Mouse (Mus musculus) limb, embryonic 12.5 days (tissue): ENCODE measurements around the gene Ubxn7. TPM values are rescaled to one million over a fixed set of nuclear protein-coding genes. Genes with fewer than 3 reads are reported as not detected.

Experiments
- ATAC-seq: fragments of 200-750 bp; cut with Nextera tagmentation; 2 replicates; pipeline ENCODE4 v1.8.0; 2017; ENCODE audit warnings: low read depth, moderate TSS enrichment; ENCODE audit not compliant: insufficient number of reproducible peaks, insufficient read depth, low FRiP score, low TSS enrichment
- H3K27ac ChIP-seq: fragments of 300-500 bp; sonication (generic); 2 replicates; pipeline ENCODE4 v1.5.1; 2016; ENCODE audit warnings: mild to moderate bottlenecking, moderate library complexity
- H3K27me3 ChIP-seq: fragments of 300-500 bp; sonication (generic); 2 replicates; pipeline ENCODE4 v1.6.1; 2016; ENCODE audit warnings: mild to moderate bottlenecking, moderate library complexity
- H3K36me3 ChIP-seq: fragments of 300-500 bp; sonication (generic); 2 replicates; pipeline ENCODE4 v1.6.1; 2016; ENCODE audit warnings: mild to moderate bottlenecking, moderate library complexity
- H3K4me1 ChIP-seq: fragments of 300-500 bp; sonication (generic); replicated peaks from 2 replicates; pipeline ENCODE4 v1.6.1; 2016
- H3K4me2 ChIP-seq: fragments of 300-500 bp; sonication (generic); 2 replicates; pipeline ENCODE4 v1.6.1; 2016; ENCODE audit warnings: mild to moderate bottlenecking, moderate library complexity
- H3K4me3 ChIP-seq: fragments of 300-500 bp; sonication (generic); replicated peaks from 2 replicates; pipeline ENCODE4 v1.5.1; 2016; ENCODE audit warnings: mild to moderate bottlenecking
- H3K9ac ChIP-seq: fragments of 300-500 bp; sonication (generic); replicated peaks from 2 replicates; pipeline ENCODE4 v1.6.1; 2016; ENCODE audit warnings: mild to moderate bottlenecking, moderate library complexity
- H3K9me3 ChIP-seq: fragments of 300-500 bp; sonication (generic); 2 replicates; pipeline ENCODE4 v1.6.1; 2016; ENCODE audit warnings: mild to moderate bottlenecking, moderate library complexity
- WGBS: fragments of 180-500 bp; shearing (Covaris S2); methylation state at CpG from one replicate; pipeline ENCODE4 v1.1.7; 2016; 5-methylcytosine and 5-hydroxymethylcytosine counted together
- polyA plus RNA-seq: library from polyadenylated mRNA; unstranded; fragments of >200 nt; fragmentation: Nextera tagmentation; extraction: Ambion mirVana; gene quantifications from 2 replicates; pipeline ENCODE4 v1.2.1, GENCODE M21; 2016

The Ubxn7 gene
- polyA plus RNA-seq, 1 experiment from 2014 or later: 34.6 TPM

DNA sequence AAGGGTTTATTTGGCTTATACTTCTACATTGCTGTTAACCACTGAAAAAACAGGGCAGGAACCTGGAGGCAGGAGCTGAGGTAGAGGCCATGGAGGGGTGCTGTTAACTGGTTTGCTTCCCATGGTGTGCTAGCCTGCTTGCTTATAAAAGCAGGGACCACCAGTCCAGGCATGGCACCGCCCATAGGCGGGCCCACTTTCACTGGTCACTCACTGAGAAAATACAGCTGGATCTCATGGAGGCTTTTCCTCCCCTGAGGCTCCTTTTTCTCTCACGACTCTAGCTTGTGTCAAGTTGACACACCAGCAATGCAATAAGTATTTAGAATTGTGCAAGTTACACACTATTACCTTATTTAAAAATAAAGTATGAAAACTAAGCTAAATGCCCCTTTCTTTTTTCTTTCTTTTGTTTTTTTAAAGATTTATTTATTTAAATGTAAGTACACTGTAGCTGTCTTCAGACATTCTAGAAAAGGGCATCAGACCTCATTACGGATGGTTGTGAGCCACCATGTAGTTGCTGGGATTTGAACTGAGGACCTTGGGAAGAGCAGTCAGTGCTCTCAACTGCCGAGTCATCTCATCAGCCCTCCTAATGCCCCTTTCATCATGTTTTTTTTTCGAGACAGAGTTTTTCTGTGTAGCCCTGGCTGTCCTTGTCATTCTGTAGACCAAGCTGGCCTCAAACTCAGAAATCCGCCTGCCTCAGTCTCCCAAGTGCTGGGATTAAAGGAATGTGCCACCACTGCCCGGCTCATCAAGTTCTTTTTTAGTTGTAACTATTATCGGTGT, 984 bp upstream of the Ubxn7 start:
- Histone ChIP-seq H3K27ac (peak overlapping the region; percentile 56; the same call in 1 of the 2 replicates), H3K4me3 (peak overlapping the region; percentile 85), H3K9me3 (no peaks in the 10 kb centered on the region), H3K4me1 (peaks cover 3% of the 10 kb centered on the region), H3K4me2 (peak overlapping the region; percentile 58), H3K9ac (no peak overlapping the region), H3K36me3 (no peaks in the 10 kb centered on the region), H3K27me3 (no peaks in the 10 kb centered on the region)
- no peak for ATAC-seq
- 61% methylated on average over 9 of the region's 9 CpGs for WGBS

GRCm38 (mm10) chr16:32332556-32333511, 777 bp downstream of the Ubxn7 start:
- H3K4me3 ChIP-seq: peak overlapping the region; percentile 85
- H3K27ac ChIP-seq: peak overlapping the region; percentile 97
- under 1% methylated on average over 52 of the region's 54 CpGs for WGBS
- no peaks in the 10 kb centered on the region for H3K27me3 ChIP-seq
- ATAC-seq: peak; percentile 74
- H3K4me1 ChIP-seq: peaks cover 3% of the 10 kb centered on the region
- H3K36me3 ChIP-seq: no peaks in the 10 kb centered on the region
- H3K9ac ChIP-seq: peak overlapping the region; percentile 93
- H3K4me2 ChIP-seq: peak overlapping the region; percentile 58
- H3K9me3 ChIP-seq: no peaks in the 10 kb centered on the region

GRCm38 (mm10) chr16:32335146-32335545, 3.1 kb downstream of the Ubxn7 start:
- Histone ChIP-seq H3K4me2 (no peak overlapping the region), H3K27me3 (no peaks in the 10 kb centered on the region), H3K36me3 (no peaks in the 10 kb centered on the region), H3K4me3 (no peak overlapping the region), H3K27ac (no peak overlapping the region), H3K9ac (no peak overlapping the region), H3K4me1 (peaks cover 3% of the 10 kb centered on the region), H3K9me3 (no peaks in the 10 kb centered on the region)
- 91% methylated on average over 5 of the region's 5 CpGs for whole genome bisulfite sequencing
- ATAC-seq: no peak

DNA sequence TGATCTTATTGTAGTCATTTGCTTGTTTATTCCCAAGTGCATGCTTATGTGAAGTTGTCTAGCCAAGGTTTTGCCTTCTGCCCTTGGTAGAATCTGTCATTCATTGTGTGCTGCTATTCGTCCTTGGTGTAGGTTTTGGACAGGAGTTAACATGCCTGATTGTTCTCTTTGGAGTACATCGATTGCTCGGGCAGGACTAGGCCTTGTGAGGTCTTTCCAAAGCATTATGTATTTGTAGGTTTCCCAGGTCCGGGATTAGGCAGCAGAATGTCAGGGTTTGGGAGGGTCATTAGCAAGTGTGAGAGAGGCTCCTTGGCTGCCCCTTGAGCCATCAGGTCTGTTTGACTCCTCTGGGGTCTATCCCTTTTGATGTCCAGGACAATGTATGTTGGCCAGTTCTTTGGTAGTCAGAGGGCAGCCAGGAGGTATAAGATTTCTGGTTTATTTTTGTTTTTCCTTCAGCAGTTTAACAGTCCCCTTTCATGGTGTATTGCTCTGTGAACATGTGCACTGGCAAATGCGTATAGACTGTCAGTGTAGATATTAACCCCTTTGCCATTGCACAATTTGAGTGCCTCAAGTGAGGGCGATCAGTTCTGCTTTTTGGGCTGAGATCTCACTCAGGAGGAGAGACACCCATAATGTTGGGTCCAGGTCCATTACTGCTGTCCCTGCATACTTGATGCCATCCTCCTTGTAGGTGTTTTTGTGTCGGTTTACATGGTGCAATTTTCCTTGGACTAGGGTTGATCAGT, 4.1 kb downstream of the Ubxn7 start:
- Histone ChIP-seq H3K27me3 (no peaks in the 10 kb centered on the region), H3K27ac (no peak overlapping the region), H3K4me3 (no peak overlapping the region), H3K36me3 (no peaks in the 10 kb centered on the region), H3K9ac (no peak overlapping the region), H3K4me1 (peaks cover 2% of the 10 kb centered on the region), H3K9me3 (no peaks in the 10 kb centered on the region), H3K4me2 (no peak overlapping the region)
- no peak for ATAC-seq
- 77% methylated on average over 7 of the region's 7 CpGs for WGBS

- Histone ChIP-seq H3K4me2 (no peak overlapping the region), H3K9me3 (no peaks in the 10 kb centered on the region), H3K4me3 (no peak overlapping the region), H3K27ac (no peak overlapping the region), H3K4me1 (no peaks in the 10 kb centered on the region), H3K36me3 (no peaks in the 10 kb centered on the region), H3K27me3 (no peaks in the 10 kb centered on the region), H3K9ac (no peak overlapping the region)
- ATAC-seq: no peak
Measured at GRCm38 (mm10) chr16:32337001-32337400, 4.9 kb downstream of the Ubxn7 start.

DNA sequence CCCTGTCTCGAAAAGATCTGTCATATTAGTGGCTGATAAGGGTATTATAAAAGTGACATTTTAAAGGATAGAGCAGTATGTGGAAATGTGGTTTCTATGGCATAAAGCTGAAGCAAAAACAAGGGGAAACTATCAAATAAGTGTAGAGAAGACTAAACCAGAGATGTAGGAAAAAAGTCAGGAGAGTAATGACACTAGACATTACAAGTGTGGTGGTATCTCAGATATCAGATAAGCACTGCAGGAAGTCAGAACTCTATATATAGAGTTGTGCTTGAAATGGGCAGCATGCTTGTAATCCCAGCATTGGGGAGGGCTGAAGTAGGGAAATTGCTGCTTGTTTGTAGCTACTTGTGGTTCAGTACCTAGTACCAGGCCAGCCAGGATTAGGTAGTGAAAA, 8.4 kb downstream of the Ubxn7 start:
- Histone ChIP-seq H3K4me3 (no peak overlapping the region), H3K27ac (no peak overlapping the region), H3K9ac (no peak overlapping the region), H3K4me1 (peaks cover 3% of the 10 kb centered on the region), H3K9me3 (no peaks in the 10 kb centered on the region), H3K36me3 (no peaks in the 10 kb centered on the region), H3K27me3 (no peaks in the 10 kb centered on the region), H3K4me2 (no peak overlapping the region)
- 84% methylated on average over 1 of the region's 1 CpGs for WGBS
- ATAC-seq: no peak

DNA sequence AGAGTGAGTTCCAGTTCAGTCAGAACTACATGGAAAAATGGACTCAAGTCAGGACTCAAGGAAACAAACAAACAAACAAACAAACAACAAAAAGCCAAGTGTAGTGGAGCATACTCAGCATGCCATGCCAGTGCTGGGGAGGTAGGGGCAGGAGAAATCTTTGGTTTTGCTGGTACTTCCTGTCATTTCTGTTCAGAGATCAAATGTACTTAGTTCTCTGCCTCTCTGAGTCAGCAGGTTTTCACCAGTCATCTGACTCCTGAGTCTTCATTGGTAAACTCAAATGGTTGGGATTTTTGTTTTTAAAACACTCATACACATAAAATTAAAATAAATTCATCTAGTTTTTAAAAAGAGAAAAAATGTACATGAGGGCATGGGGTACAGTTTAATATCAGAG, 13.5 kb downstream of the Ubxn7 start:
- Histone ChIP-seq H3K4me2 (no peak overlapping the region), H3K27me3 (no peaks in the 10 kb centered on the region), H3K4me1 (peaks cover 5% of the 10 kb centered on the region), H3K9ac (no peak overlapping the region), H3K27ac (no peak overlapping the region), H3K4me3 (no peak overlapping the region), H3K9me3 (no peaks in the 10 kb centered on the region), H3K36me3 (no peaks in the 10 kb centered on the region)
- ATAC-seq: no peak

- no peak overlapping the region for H3K27ac ChIP-seq
- 89% methylated on average over 3 of the region's 3 CpGs for WGBS
- ATAC-seq: no peak
- no peak overlapping the region for H3K4me2 ChIP-seq
- no peaks in the 10 kb centered on the region; the same call in 1 of the 2 replicates for H3K9me3 ChIP-seq
- H3K27me3 ChIP-seq: no peaks in the 10 kb centered on the region
- peaks cover 31% of the 10 kb centered on the region for H3K36me3 ChIP-seq
- no peak overlapping the region for H3K9ac ChIP-seq
- H3K4me1 ChIP-seq: no peaks in the 10 kb centered on the region
- no peak overlapping the region for H3K4me3 ChIP-seq
Measured at GRCm38 (mm10) chr16:32350776-32351175, 18.7 kb downstream of the Ubxn7 start.

DNA sequence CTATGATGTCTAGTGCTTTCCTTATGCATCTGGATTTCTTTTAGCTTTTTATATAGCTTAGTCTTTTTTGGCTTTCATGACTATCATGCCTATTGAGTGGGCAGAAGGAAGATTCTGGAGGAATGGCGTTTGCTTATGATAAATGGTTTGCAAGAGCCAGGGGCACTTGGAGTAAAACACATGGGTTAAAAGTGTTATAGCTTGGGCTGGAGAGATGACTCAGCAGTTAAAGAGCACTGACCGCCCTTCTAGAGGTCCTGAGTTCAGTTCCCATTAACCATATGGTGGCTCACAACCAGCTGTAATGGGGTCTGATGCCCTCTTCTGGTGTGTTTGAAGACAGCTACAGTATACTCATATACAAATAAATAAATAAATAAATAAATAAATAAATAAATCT, 31.5 kb downstream of the Ubxn7 start:
- no peaks in the 10 kb centered on the region for H3K9me3 ChIP-seq
- H3K9ac ChIP-seq: no peak overlapping the region
- H3K4me1 ChIP-seq: no peaks in the 10 kb centered on the region
- no peak for ATAC-seq
- peaks cover 58% of the 10 kb centered on the region for H3K36me3 ChIP-seq
- H3K4me3 ChIP-seq: no peak overlapping the region
- WGBS: 96% methylated on average over 2 of the region's 2 CpGs
- no peaks in the 10 kb centered on the region for H3K27me3 ChIP-seq
- H3K27ac ChIP-seq: no peak overlapping the region
- H3K4me2 ChIP-seq: no peak overlapping the region

DNA sequence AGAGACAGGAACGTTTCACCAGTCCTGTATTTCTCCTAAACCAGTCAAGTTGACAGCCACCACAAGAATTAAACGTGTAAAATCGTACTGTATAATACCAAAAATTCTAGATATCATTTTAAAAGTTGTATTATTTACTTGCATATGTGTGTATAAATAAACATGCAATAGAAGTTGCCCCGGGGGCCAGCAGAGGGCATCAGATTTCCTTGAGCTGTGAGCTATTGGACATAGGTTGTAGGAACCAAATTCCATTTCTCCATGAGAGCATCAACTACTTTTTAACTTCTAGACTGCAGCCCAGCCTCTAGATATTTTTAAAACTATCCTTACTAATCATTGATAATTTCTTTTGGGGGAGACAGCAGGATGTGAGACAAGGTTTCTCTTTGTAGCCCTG, 39.3 kb downstream of the Ubxn7 start:
- no peaks in the 10 kb centered on the region for H3K4me1 ChIP-seq
- no peak overlapping the region for H3K27ac ChIP-seq
- no peaks in the 10 kb centered on the region for H3K27me3 ChIP-seq
- no peaks in the 10 kb centered on the region for H3K9me3 ChIP-seq
- peaks cover 77% of the 10 kb centered on the region for H3K36me3 ChIP-seq
- H3K9ac ChIP-seq: no peak overlapping the region
- no peak overlapping the region for H3K4me3 ChIP-seq
- WGBS: 90% methylated on average over 4 of the region's 4 CpGs
- no peak for ATAC-seq
- no peak overlapping the region for H3K4me2 ChIP-seq

DNA sequence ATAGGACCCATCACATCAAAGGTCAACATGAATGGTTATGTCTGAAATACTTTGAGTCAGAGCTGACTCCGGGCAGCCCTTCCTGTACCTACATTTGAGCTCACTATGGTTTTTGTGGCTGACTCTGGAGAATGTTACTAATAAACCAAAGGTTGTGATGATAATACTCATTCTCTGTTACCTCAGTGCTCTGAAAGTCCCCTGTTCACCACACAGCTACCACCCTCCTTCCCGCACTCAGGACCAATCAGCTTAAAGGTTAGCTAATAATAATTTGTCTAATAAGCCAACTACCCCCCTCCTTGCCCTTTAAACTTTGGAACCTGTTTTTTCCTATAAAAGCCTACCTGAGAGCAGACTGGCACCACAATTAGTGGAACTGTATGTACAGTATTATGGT, 47.5 kb downstream of the Ubxn7 start:
- no peak overlapping the region for H3K27ac ChIP-seq
- no peak overlapping the region for H3K4me2 ChIP-seq
- WGBS: 97% methylated on average over 2 of the region's 2 CpGs
- ATAC-seq: no peak
- H3K4me3 ChIP-seq: no peak overlapping the region
- H3K36me3 ChIP-seq: peaks cover 94% of the 10 kb centered on the region
- no peaks in the 10 kb centered on the region for H3K4me1 ChIP-seq
- no peaks in the 10 kb centered on the region for H3K27me3 ChIP-seq
- no peak overlapping the region for H3K9ac ChIP-seq
- no peaks in the 10 kb centered on the region for H3K9me3 ChIP-seq
